Comparison of ENCODE assay signal across 19 mouse cellular contexts in genomic region chr13:110116892-110117291, GRCm38 (mm10).
A peak's percentile ranks its signal among the peaks of the same experiment; 100 is the strongest.
DNase-seq lines count a peak whose midpoint lies in the region; ATAC-seq lines count a peak whose summit lies in the region.
"Had no signal": no experiment of that assay in that cellular context is flagged by ENCODE, and none has a peak within 500 bp of the region (broad histone marks: within the 10 kb centered on the region; RNA-seq: fewer than 3 reads in every experiment).

No protein-coding gene starts in this region.

- ATAC-seq in hindbrain, embryonic 13.5 days (ENCODE audit: low FRiP score) = no peak
- ATAC-seq in hindbrain, embryonic 11.5 days (ENCODE audit: low FRiP score) = no peak
- ATAC-seq: midbrain, embryonic 16.5 days had no signal

- H3K9me3 ChIP-seq in hindbrain, embryonic 13.5 days = no peaks in the 10 kb centered on the region
- H3K9me3 ChIP-seq in hindbrain, embryonic 11.5 days (ENCODE audit: control insufficient read depth, low read length) = no peaks in the 10 kb centered on the region
- H3K9me3 ChIP-seq: embryonic facial prominence, embryonic 10.5 days; heart, embryonic 15.5 days; megakaryocyte, embryonic 14.5 days had no signal

- no peak overlapping the region for H3K4me3 ChIP-seq in hindbrain, embryonic 13.5 days
- no peak overlapping the region for H3K4me3 ChIP-seq in hindbrain, embryonic 11.5 days (ENCODE audit: low read depth, low read length)
- H3K4me3 ChIP-seq: embryonic facial prominence, embryonic 10.5 days; heart, embryonic 15.5 days; megakaryocyte, embryonic 14.5 days had no signal

- peaks cover 42% of the 10 kb centered on the region for H3K4me1 ChIP-seq in hindbrain, embryonic 13.5 days (replicated peaks)
- no peaks in the 10 kb centered on the region for H3K4me1 ChIP-seq in hindbrain, embryonic 11.5 days (replicated peaks; ENCODE audit: control insufficient read depth, insufficient read depth, low read length)
- H3K4me1 ChIP-seq: embryonic facial prominence, embryonic 10.5 days; heart, embryonic 15.5 days; megakaryocyte, embryonic 14.5 days had no signal

- H3K9ac ChIP-seq in hindbrain, embryonic 13.5 days = no peak overlapping the region
- no peak overlapping the region for H3K9ac ChIP-seq in hindbrain, embryonic 11.5 days (ENCODE audit: low read depth, low read length)
- H3K9ac ChIP-seq: heart, embryonic 15.5 days had no signal

- H3K27me3 ChIP-seq in hindbrain, embryonic 13.5 days = no peaks in the 10 kb centered on the region
- no peaks in the 10 kb centered on the region for H3K27me3 ChIP-seq in hindbrain, embryonic 11.5 days (ENCODE audit: control insufficient read depth, insufficient read depth, low read length)
- H3K27me3 ChIP-seq: heart, embryonic 15.5 days; megakaryocyte, embryonic 14.5 days had no signal

- WGBS in hindbrain, embryonic 13.5 days = 81% methylated on average over 5 of the region's 5 CpGs
- WGBS in hindbrain, embryonic 11.5 days = 88% methylated on average over 5 of the region's 5 CpGs

- H3K27ac ChIP-seq in hindbrain, embryonic 13.5 days = peak overlapping the region; percentile 52; the same call in 1 of the 2 replicates
- no peak overlapping the region for H3K27ac ChIP-seq in hindbrain, embryonic 11.5 days (ENCODE audit: low read depth, low read length)
- H3K27ac ChIP-seq: embryonic facial prominence, embryonic 10.5 days; heart, embryonic 15.5 days; kidney, postnatal 0 days had no signal

- H3K36me3 ChIP-seq in hindbrain, embryonic 13.5 days = no peaks in the 10 kb centered on the region
- no peaks in the 10 kb centered on the region for H3K36me3 ChIP-seq in hindbrain, embryonic 11.5 days (ENCODE audit: control insufficient read depth, insufficient read depth, low read length)
- H3K36me3 ChIP-seq: embryonic facial prominence, embryonic 10.5 days; heart, embryonic 15.5 days had no signal

- DNase-seq in hindbrain, embryonic 11.5 days (ENCODE audit: low spot score) = no peak
- peak; percentile 31 to 35 for DNase-seq in left cerebral cortex, postnatal 36 days (ENCODE audit: low spot score in 2 of 2)
- no peak for DNase-seq in left cerebral cortex, postnatal 4 days
- DNase-seq in brain, embryonic 18.5 days (ENCODE audit: low read depth, low spot score) = peak; percentile 67
- DNase-seq in frontal cortex, postnatal 36 days (ENCODE audit: low spot score in 2 of 2) = peak; percentile 28 to 64
- no peak for DNase-seq in ovary, adult 18-20 months (ENCODE audit: low spot score)
- DNase-seq: gastrocnemius, postnatal 36 days; heart, postnatal 4 days; kidney, adult 18-20 months; lung, adult 18-20 months; lung, postnatal 14 days; retina, postnatal 1 day had no signal

- intact Hi-C loops in left cerebral cortex, postnatal 36 days (cut with DNase I) = no loop called here
- intact Hi-C loops in left cerebral cortex, postnatal 4 days (cut with DNase I) = no loop called here

- no peak overlapping the region for H3K4me2 ChIP-seq in hindbrain, embryonic 13.5 days
- H3K4me2 ChIP-seq in hindbrain, embryonic 11.5 days (replicated peaks; ENCODE audit: low read depth, low read length) = no peak overlapping the region
- H3K4me2 ChIP-seq: heart, embryonic 15.5 days; liver, embryonic 11.5 days had no signal

Comparison
In these comparisons a context has a peak if more than half of its experiments do, and no peak if none do; other contexts are left out.
1. DNase-seq: peak in left cerebral cortex, postnatal 36 days (2 of 2), brain, embryonic 18.5 days (single experiment) and frontal cortex, postnatal 36 days (2 of 2); none in hindbrain, embryonic 11.5 days (single experiment), left cerebral cortex, postnatal 4 days (single experiment) and ovary, adult 18-20 months (single experiment).